Mouse (Mus musculus) layer of hippocampus, adult 2 months (tissue): ENCODE data around the gene Yme1l1. TPM values are rescaled to one million over a fixed set of nuclear protein-coding genes. Genes with fewer than 3 reads are reported as not detected.

Source experiments
- DNase-seq, 2 experiments: peaks; one replicate each; pipeline ENCODE4 v3.0.0; 2022; ENCODE audit warnings: low spot score in 2 of 2
- H3K27ac ChIP-seq: fragments of 200-600 bp; 2 replicates; pipeline ENCODE4 v1.8.1; 2022
- H3K4me3 ChIP-seq: fragments of 200-600 bp; 2 replicates; pipeline ENCODE4 v1.8.1; 2022; ENCODE audit warnings: mild to moderate bottlenecking
- CTCF ChIP-seq: fragments of 200-600 bp; conservative IDR thresholded peaks from 2 replicates; pipeline ENCODE4 v1.8.1; 2022; ENCODE audit warnings: antibody characterized with exemption, mild to moderate bottlenecking, moderate library complexity
- long read RNA-seq, 2 experiments: library from polyadenylated mRNA; stranded (forward); transcript quantifications; one replicate each; pipeline ENCODE4 v2.0.0; 2021; ENCODE audit warnings: borderline mapping rate in 2 of 2
- total RNA-seq, 2 experiments: library from RNA; stranded (reverse); gene quantifications; 2 replicates each; pipeline ENCODE4 v1.2.3; 2021

Gene Yme1l1
- 10 to 100 TPM; 93.3 to 97.6 TPM for total RNA-seq
- long read RNA-seq, experiment 1, full-length matches to known transcripts = 40 of 47 reads
- long read RNA-seq, experiment 1, partial matches to known transcripts = 1 of 47 reads
- long read RNA-seq, experiment 1, other reads (novel, unspliced or antisense) = 6 of 47 reads
- long read RNA-seq, experiment 2, full-length matches to known transcripts = 45 of 53 reads
- long read RNA-seq, experiment 2, partial matches to known transcripts = 2 of 53 reads
- long read RNA-seq, experiment 2, other reads (novel, unspliced or antisense) = 6 of 53 reads

- peak within 1 kb of the TSS; percentile 98 for H3K27ac ChIP-seq
- peak within 1 kb of the TSS; percentile 91 for H3K4me3 ChIP-seq
- peak; percentile 97 to 98 for DNase-seq
- peak; percentile 62 for TF ChIP-seq CTCF
These were observed at the start of gene Yme1l1, which contains the start of gene Mastl for GRCm38 (mm10) chr2:23155777-23156607. Yme1l1 (plus strand) TSS chr2:23156369. Mastl (minus strand) TSS chr2:23156024.

- no peak for DNase-seq
- no peak overlapping the region for H3K27ac ChIP-seq
- H3K4me3 ChIP-seq = no peak overlapping the region
- TF ChIP-seq CTCF = no peak
These were observed 36.6 kb upstream of the Yme1l1 start for GRCm38 (mm10) chr2:23119573-23119972.

GRCm38 (mm10) chr2:23155199-23155621 lies 959 bp upstream of the Yme1l1 start:
- DNase-seq = no peak
- H3K27ac ChIP-seq = no peak overlapping the region
- TF ChIP-seq CTCF = no peak
- peak overlapping the region; percentile 91 for H3K4me3 ChIP-seq

- no peak for DNase-seq
- no peak for TF ChIP-seq CTCF
- H3K27ac ChIP-seq = peak overlapping the region; percentile 98
- peak overlapping the region; percentile 91 for H3K4me3 ChIP-seq
These were observed 476 bp downstream of the Yme1l1 start for GRCm38 (mm10) chr2:23156608-23157081.

- no peak overlapping the region for H3K27ac ChIP-seq
- no peak for TF ChIP-seq CTCF
- no peak for DNase-seq
- no peak overlapping the region for H3K4me3 ChIP-seq
These were observed 16.1 kb downstream of the Yme1l1 start for GRCm38 (mm10) chr2:23172305-23172704.

GRCm38 (mm10) chr2:23194366-23194765 lies 38.2 kb downstream of the Yme1l1 start:
- peak overlapping the region; percentile 8; the same call in 1 of the 2 replicates for H3K27ac ChIP-seq
- no peak overlapping the region for H3K4me3 ChIP-seq
- peak; percentile 65 to 66 for DNase-seq
- no peak for TF ChIP-seq CTCF

GRCm38 (mm10) chr2:23201034-23201433 lies 44.9 kb downstream of the Yme1l1 start:
- Histone ChIP-seq H3K4me3 (no peak overlapping the region), H3K27ac (no peak overlapping the region)
- no peak for TF ChIP-seq CTCF
- DNase-seq = no peak

- H3K4me3 ChIP-seq = no peak overlapping the region
- H3K27ac ChIP-seq = no peak overlapping the region
- no peak for DNase-seq
- TF ChIP-seq CTCF = no peak
These were observed 46.9 kb downstream of the Yme1l1 start for GRCm38 (mm10) chr2:23202900-23203670.

GRCm38 (mm10) chr2:23207070-23207526 lies 50.9 kb downstream of the Yme1l1 start, which contains the start of gene 4931423N10Rik:
4931423N10Rik (plus strand) TSS chr2:23207476.
- peak; percentile 43 for TF ChIP-seq CTCF
- Histone ChIP-seq H3K27ac (no peak within 1 kb of the TSS), H3K4me3 (no peak within 1 kb of the TSS)
- no peak for DNase-seq

GRCm38 (mm10) chr2:23213661-23214060 lies 57.5 kb downstream of the Yme1l1 start:
- no peak for TF ChIP-seq CTCF

GRCm38 (mm10) chr2:23225199-23225598 lies 69.0 kb downstream of the Yme1l1 start:
- TF ChIP-seq CTCF = no peak
- Histone ChIP-seq H3K4me3 (no peak overlapping the region), H3K27ac (no peak overlapping the region)
- no peak for DNase-seq

More at GRCm38 (mm10) chr2:23213661-23214060, 57.5 kb downstream of the Yme1l1 start:
- DNase-seq = no peak
- no peak overlapping the region for H3K4me3 ChIP-seq
- no peak overlapping the region for H3K27ac ChIP-seq

- Histone ChIP-seq H3K27ac (no peak overlapping the region), H3K4me3 (no peak overlapping the region)
- no peak for DNase-seq
- TF ChIP-seq CTCF = no peak
These were observed 72.3 kb downstream of the Yme1l1 start for GRCm38 (mm10) chr2:23228463-23228862.
